Mouse (Mus musculus): ENCODE measurements around the gene Hpgds.

Hpgds gene

DNA sequence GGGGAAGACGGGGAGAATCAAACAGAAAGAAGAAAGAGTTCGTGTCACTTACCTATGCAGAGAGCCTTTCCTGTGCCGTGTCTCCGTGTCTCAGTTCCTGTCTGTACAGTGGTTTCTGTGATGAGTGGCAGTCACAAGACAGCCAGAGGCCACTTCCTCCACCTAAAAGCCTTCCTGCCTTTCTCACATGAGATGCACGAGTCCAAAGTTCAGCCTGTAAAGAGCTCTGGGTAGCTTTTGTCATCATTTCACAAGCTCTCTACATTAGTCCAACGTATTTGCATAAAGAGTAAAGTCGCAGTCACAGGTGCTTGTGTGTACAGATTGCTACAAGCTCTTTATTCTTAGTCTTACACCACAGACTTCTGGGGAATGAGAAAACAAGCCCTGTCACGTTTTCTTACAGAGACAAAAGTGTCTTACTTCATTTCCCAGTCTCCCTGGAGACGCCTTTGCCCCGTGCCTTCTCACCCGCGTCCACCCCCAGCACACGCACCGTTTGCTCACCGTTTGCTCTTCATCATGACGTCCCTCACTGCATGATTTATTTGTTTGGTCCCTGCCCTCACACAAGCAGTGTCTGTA, at the start of gene Hpgds:
Gene Hpgds (minus strand): TSS at position 288 of the 585 bp plus-strand sequence.
- DNase-seq (ENCODE audit: low spot score), result no peak

DNA sequence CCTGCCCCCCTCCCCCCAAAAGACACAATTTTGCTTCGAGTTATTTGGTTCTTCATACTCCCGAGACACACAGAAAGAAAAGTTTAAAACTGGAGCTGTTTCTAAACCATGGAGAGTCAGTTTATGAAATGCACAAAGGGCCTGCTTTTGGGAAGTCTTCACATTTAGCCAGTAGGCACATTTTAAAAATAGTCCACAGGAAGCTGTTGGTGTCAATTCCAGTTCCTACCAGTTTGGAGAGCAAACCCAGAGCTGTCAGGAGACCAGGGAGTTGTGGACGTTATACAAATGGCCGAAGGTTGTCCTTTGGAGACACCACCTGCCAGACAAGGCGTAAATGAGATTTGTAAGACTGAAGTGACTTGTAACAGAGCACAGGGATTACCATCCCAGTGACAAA, 20.3 kb upstream of the Hpgds start:
- no peak for DNase-seq (ENCODE audit: low spot score)

DNA sequence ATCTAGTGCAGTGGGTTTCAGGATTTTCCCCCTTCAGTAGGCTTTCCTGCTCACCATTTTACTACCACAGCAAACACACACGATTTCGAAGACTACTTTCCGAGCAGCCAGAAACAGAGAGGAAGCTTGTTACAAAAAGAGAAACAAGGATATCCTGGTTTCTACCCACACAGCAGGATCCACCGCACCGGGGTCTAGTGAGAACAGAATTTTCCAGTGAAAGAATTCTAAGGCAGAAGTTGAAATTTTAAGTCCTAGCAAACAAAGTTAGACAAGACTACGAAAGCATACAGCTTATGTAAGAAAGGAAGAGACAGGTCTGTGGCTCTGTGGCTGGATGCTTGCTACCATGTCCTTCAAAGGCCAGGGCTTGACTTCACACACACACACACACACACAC, 19.4 kb upstream of the Hpgds start:
- DNase-seq (ENCODE audit: low spot score), result no peak

DNA sequence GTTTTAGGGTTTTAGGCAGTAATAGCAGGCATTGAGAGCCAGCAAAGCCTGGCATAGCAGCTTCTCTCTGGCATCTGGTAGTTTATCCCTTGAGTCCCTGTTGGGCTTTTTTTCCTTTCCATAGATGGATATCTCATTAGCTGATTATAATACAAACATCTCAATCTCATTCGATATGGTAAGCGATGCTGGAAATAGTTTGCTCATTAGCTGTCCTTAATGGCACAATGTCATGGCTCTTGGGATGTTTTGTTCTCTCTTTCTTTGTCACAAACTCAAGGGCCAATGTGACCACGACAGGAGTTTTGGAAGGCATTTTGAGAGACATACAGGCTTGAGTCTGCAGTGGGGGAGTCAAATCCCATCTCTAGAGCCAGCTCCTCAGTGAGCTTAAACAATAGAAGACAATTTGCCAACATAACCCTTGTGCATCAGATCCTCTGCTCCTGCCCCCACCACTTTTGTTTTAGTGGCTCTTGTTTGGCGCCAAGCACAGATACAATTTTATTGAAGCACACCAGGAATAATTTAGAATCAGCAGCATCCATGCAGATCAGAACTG, 14.8 kb upstream of the Hpgds start:
- no peak for DNase-seq (ENCODE audit: low spot score)

DNA sequence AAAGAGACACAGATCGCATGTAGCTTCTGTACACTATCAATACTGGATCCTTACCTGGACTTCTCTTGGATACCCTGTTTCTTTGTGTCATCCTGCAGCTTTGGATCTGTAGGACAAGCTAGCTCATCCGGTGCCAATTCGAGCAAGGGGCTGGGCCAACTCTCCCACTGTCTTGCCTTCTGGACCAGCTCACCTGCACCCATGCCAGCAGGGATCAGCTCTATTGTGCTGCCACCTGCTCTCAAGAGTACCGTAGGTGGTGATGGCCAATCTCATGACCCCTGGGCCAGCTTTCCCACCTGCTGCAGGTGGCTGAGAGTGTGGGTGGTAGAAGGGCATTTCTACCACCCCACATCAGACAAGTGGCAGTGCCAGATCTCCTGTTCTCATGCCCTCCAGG, 12.3 kb upstream of the Hpgds start:
- no peak for DNase-seq (ENCODE audit: low spot score)

DNA sequence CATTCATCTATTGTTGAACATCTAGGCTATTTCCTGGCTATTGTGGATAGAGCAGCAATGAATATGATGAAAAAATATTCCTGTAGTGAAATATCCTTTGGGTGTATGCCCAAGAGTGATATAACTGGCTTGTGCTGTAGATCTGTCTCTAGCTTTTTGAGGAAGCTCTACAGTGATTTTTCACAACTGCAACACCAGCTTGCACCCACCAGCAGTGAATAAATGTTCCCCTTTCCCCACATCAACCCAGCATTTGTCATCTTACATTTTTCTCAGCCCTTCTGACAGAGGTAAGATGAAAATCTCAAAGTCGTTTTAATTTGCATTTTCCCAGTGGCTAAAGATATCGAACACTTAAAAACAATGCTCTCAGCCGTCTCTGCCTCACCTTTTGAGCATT, 8.9 kb upstream of the Hpgds start:
- no peak for DNase-seq (ENCODE audit: low spot score)

DNA sequence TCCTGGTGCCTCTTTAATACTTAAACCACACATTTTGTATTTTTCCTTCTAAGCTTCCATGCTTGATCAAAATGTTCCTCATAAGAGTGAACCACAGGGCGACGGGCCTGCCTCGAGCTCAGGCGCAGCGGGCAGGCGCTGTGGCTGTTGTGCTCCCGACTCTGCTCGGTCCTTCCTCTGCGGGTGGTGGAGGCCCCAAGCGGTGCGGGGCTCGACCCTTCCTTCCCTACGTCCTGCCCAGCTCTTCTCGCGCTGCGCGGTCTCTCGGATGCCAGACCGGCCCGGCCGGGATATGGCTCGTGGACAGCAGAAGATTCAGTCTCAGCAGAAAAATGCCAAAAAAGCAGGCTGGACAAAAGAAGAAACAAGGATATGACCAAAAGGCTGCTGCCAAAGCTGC, 6.0 kb upstream of the Hpgds start:
- DNase-seq (ENCODE audit: low spot score), result no peak

DNA sequence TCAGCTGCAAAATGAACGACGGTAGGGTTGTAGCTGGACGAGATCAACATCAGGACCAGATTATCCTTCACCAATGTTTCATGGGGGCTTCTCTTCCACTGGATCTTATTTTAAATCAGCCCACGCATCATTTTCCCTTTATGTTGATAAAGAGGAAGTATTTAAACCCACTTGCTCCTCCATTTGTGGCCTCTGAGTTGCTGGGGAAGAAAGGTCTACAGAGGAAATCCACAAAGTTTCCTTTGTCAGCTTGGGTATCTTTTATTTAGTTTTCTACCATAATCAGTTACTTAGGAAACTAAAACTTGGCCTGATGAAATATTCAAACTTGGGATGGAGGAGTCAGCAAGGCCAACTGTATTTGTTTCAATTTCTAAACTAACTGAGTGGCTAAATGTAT, 1.7 kb upstream of the Hpgds start:
- DNase-seq (ENCODE audit: low spot score), result no peak

DNA sequence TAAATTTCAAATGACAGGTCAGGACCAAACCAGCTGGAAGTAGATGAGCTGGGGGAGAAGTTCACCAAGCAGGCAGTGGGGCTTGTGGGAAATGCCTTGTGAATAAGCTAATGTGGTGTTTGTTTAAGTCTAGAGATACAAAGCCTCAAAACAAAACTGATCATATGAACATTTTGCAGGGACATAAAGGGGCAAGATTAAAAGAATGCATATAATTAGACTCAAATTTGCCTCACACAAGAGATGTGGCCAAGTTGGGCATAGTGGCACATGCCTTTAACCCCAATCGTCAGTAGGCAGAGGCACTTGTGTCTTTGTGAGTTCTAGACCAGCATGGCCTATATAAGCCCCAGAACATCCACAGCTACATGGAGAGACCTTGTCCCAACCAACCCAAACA, 2.4 kb downstream of the Hpgds start:
- DNase-seq (ENCODE audit: low spot score), result no peak

DNA sequence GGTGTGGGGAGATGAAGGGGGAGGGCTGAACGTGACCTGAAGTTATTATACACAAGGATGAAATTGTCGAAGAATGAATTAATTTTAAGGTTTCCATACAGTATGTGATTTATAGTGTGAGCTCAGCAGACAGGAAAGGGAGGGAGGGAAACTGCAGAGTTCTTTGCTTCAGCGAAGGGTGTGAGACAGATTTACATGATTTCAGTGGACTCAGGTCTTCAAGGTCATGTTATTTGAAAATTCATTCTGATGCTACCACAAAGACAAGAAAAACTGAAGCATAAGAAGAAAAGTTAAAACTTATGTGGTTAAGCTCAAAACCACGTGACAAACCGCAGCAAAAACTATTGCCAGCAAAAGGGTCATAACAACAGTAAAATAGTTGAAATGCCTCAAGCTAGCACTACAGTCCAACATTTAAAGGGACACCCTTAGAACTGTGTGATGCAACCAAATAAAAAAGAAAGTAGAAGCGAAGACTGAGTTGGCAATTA, 3.9 kb downstream of the Hpgds start:
- DNase-seq (ENCODE audit: low spot score), result no peak

DNA sequence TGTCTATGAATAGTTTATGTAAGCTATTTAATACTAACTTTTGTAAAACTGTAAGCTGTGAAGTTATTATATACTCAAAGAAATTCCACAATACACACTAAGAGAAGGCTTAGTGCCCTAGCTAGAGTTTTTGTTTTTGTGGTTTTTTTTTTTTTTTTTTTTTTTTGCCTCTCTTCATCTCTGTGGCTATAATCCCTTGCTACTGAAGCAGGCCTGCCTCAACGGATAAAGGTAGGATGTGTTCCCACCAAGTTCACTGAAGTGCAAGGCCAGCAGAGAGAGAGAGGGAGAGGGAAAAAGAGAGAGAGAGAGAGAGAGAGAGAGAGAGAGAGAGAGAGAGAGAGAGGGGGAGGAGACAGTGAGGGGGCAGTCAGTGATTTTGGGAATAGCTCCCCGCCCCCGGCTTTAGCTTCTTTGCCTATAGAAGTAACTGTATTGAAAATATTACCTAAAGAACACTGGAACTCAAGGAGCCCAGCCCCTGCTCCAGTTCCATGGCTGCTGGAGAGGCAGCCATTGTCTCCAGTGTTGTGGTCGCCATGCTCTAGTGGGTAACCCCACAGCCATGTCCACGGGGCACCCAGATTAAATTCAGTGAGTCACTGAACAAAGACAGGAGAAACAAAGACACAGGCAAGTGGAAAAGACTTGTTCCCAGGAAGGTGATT, 4.5 kb downstream of the Hpgds start:
- no peak for DNase-seq (ENCODE audit: low spot score)

DNA sequence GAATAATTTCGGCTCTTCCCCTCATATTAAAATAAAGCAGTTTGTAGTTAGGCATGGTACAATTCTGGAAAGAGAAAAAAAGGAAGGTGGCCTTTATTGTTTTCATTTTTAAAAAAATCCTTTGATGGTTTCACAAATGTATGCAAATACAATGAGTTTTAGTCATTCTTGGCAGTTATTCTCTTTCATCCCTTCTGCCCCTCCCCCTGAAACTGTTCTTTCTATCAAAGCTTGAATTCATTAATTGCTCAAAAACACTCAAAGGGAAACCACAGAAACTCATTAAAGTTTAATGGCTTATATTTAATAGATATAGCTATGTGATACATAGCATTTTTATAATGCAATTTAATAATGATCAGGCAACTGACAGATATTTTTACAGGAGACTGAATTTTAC, 6.5 kb downstream of the Hpgds start:
- DNase-seq (ENCODE audit: low spot score), result no peak

DNA sequence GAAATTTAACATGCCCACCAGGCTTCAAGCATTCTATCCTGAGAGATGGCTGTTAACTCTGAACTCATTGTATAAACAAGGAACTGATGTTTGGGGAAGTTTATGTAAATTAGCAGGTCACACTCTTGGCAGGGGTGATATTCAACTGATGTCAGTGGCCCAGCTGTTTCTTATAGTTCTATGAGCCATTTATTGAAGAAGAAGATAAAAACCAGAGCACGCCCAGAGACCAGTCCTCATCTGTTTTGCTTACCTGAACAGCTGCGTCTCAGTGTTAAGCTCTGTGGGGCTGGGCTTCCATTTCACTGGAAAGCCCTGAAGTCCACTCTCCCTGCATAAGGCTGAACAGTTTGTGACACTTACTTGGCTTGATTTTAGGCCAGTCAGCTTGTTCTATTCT, 6.9 kb downstream of the Hpgds start:
- DNase-seq (ENCODE audit: low spot score), result no peak

DNA sequence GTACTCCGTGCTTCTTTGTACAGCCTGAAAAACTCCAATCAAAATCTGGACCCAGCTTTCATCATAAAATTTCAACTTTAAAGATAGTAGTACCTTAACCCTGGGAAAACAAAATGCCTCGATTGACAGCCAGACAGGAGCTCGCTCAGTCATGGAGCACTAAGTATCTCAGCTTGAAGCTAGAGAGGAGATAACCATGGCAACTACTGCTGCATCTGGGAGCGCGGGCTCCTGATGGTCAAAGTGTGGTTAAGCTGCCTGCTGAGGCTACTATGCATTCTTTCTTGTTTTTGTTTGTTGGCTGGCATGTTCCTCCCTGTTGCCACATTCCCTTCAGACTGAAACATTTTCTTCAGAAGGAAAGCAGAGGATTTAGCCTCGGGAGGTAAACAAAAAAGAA, 12.3 kb downstream of the Hpgds start:
- no peak for DNase-seq (ENCODE audit: low spot score)

DNA sequence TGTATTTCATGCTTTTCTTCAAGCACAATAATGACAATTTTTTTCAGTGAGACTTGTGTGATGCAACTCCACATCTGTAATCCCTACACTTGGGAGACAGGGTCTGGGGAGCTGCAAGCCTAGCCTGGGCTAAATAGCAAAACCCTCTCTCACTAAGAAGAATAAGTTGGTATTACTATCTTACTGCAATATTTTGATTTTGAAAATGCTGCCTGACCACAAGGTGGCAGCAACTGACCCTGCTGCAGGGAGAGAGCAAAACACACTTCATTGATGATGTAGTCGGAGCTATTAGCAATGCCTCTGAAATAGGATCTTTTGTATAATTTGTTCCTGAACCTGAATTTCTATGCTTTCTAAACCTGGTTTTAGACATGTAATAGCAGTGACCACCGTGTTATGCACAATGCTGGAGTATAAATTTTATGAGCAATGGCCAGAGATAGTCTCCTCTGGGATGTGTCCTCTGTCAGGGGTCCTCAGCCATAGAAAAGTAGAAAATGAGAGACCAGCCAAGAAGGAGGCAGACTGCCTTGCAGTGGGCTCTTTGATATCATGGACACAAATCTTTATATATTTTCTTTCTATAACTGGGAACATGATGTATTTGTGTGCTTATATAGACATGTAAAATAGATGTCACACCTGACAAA, 18.5 kb downstream of the Hpgds start:
- DNase-seq (ENCODE audit: low spot score), result no peak

DNA sequence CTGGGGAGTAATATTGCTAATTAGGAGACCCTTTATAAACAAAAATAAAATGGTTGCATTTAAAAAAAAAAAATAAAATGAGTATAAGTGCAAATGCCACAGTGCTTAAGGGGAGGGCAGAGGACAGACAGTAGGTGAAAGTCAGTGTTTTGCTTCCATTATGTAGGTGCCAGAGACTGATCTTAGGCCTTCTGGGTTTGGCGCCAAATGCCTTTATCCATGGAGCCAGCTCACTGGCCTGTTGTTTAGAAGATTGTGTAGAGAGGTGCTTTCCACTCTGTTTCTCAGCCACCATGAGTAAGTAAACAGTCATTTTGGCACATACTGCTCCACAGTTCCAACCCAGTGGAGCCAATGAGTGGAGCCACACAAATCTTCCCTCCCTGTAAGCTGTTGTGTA, 27.2 kb downstream of the Hpgds start:
- no peak for DNase-seq (ENCODE audit: low spot score)

DNA sequence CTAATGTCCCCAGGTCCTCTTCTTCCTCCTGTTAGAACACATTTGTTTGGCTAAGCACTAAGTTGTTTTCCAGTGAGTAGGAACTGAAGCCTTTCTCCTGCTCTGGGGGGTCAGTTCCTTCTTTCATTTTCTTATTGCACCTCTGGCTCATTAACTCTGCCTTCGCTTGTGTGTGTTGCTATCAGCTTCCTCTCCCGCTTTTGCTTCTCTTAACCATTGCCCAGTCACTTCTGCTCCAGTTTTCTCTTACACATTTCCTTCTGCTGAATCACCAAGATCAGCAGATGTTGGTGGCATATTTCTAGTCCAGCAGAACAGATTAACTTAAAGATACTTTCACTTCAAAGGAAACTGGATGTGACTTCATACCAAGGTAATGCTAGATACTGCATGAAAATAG, 29.8 kb downstream of the Hpgds start:
- DNase-seq (ENCODE audit: low spot score), result no peak

DNA sequence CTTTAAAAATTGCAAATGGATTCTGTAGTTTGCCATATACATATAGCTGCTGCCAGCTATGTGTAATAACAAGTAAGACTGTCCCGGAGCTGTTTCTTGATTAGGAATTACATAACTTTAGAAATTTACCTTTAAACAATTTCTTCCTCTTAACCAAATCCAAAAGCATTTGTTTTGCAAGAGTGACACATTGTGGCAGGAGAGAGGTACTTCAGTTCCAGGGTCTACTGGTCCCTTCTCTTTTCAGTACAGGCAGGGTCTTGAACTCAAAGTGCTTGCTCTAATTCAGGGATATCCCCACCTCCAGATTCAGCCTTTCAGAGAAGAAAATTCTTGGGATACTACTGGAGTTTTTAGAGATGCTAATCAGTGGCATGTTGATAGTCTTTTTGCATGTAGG, 65.6 kb downstream of the Hpgds start:
- no peak for DNase-seq (ENCODE audit: low spot score)

DNA sequence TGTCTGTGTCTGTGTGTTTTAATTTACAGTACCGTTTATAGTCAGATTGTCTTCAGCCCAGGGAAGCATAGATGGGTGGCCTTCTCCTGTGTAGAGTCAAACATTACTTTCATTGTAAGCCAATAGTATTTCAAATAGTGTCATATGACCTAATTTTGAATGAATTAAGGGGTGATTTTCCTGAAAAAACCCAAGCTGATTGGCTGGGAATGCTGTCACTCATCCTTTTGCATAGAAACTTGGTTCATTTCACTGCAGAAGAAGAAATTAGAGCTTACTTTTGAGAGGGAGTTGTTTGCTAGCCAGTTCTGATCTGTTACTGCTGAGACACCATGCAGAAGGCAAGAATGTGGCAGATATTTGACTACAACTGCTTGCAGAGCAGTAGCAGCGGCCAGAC, 69.5 kb downstream of the Hpgds start:
- DNase-seq (ENCODE audit: low spot score), result no peak

All from ovary, postnatal 10 days (tissue).